Mouse (Mus musculus) cerebellum, postnatal 10 days (tissue): ENCODE measurements at regions not wholly inside any gene's neighbourhood (a gene's known extent, or its start where the extent isn't known, plus 50 kb on each side); places are given as distances from the start of the nearest gene placed in this dataset.

Experiments used
- DNase-seq, 2 experiments: peaks; one replicate each; pipeline ENCODE4 v3.0.0; 2021; ENCODE audit warnings: mixed read lengths in 2 of 2

DNA sequence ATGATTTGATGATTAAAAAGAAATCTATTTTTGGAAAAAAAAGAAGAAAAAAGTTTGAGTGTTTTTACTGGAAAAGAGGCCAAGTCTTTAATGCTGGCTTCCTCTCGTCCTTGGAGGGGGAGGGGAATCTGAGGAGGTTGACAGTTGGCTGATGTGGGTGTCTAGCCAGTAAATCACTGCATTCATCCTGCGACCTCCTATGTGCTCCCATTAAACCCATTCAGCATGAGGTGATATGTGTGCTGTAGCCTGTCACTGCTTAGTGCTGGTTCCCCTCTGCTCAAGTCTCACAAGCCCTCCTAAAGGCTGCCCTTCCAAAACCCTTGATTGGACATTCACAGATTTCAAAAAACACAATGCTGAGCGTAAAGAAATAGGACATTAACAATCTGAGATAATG, 68.7 kb downstream of the Atoh1 start:
- peak in 1 of 2 experiments; percentile 8 for DNase-seq

DNA sequence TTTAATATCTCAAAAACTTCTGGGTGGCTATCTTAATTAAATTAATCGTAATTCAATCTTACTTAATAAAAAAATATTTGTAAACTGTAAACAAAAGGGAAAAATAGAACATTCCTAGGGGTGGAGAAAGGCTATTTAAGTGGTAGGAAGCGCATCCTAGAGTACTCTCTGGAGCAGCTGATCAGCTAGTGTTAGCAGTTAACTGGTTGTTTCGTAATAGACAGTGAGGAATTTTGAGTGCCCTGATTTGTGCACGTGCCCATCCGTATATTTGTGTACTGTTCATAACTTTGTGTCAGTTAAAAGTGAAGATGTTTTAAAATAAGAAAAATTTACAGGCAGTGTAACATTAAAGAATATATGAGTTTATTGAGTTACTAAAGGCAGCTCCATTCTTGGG, 69.9 kb downstream of the Atoh1 start:
- DNase-seq: no peak

DNA sequence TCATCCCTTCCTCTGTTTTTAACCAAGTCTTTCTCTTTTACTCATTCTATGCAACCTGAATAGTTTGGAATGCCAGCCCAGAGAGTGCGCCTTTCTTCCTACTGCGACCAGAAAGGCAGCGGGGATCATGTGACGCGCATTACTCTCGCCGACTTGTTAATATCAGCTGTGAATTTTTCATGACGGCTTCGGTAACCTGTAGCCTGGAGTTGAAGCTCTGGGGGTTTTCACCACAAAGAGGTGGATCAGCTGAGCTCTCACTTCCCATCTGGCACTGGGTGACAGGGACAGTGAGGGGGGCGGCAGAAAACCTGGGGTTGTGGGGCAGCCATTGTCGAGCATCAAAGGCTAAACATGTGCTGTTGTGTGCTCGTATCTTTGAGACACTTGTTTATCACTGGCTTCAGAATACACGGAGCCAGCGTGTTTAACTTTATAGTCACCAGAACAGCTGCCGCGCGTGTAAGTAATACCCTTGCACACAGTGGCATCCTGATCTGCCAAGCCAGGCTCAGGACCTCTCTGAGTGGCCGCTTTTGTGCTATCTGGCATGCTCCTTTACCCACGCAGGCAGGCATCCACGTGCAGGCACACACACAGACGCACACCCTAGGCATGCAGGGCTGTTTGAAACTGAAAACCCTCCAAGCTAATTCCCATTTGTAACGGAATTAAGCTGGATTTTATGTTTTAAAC, 70.5 kb downstream of the Atoh1 start:
- peak; percentile 32 to 47 for DNase-seq

DNA sequence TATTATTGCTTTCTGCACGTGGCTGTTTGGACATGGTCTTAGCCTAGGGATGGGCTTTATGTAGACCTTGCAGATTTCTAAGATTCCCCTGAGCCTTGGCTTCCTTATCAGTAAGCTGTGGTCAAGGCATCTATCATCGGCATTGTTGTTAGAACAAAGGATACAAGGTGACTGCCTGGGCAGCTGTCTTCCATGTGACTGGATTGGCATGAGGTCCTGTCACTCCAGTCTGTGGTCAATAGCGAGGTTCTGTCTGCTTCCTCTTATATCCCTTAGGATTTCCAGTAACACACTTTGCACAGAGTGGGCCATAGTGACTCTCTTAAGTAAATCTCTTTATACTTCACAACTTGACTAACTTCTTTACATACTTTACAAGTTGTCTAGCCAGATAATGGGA, 72.0 kb downstream of the Atoh1 start:
- DNase-seq: no peak

DNA sequence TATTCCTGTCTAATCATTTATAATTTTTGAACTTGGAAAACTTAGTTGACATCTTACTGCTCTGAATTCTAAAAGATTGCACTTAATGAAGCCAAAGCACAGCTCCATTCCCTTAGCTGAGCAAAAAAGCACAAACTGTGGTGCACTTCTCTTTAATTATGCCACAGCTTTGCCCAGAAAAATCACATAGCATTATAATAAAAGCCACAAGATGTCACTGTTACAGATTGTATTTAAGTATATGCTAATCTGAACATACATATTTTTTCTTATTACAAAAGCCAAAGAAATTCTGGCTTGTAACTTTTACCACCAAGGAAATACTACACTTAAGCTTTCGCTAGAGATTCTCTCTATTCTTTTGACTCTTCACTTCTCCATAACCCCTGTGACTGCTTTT, 86.2 kb downstream of the Atoh1 start:
- DNase-seq: no peak

DNA sequence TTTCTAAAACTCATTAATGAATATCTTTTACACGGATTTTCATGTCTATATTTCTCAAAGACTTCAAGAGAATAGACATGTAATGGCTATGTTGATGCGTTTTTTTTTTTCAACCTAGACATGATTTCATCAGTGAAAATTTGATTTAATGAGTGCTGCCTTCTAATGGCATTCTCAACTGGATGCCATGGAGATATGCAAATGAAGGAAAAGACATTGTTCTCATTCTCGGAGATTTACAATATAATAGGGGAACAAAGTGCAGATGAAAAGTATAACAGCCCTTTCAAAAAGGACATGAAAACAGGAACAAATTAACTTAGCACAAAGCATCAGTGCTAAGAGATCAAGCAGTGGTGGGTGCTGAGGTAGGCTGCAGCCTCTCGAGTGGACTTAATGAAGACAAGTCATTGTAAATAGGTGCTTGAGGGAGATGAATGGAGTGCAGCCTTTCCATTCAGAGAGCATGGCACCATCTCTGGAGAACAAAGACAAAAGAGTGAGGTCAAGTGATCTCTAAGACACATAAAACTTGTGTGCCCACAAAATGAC, 120.2 kb downstream of the Atoh1 start:
- DNase-seq: no peak

DNA sequence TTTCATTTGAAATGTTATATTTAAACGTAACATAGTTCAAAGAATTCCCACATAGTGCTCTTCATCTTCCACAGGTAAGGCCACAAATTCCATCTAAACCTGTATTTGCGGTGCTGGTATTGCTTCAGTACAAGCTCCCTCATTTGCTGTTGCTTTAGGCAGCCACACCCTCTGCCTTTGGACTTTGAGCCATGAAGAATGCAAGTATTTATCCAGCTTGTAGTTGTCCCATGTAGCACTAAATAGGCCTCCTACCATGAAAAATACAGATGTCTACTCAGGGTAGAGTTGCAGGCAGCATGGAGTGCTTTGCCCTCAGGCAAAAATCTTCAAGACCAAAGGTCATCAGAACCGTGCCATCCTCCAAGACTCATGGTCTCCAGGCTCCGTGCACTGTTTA, 134.0 kb downstream of the Atoh1 start:
- DNase-seq: no peak

DNA sequence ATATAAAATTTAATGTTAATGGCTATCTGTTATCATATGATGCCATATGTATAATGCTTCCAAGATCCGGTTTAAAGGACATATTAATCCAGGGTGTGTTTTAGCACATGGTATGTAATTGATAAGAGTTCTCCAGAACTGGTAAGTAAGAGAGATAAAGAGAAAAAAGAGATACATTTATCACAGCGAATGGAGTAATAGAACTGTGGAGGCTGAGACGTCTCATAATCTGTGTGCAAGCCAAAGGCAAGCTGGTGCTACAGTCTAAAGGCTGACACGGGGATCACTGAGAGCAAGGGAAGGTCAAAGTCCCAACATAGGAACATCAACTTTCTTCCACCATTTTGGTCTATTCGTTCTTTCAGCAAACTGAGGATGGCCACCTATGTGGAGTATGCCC, 146.0 kb upstream of the Smarcad1 start:
- DNase-seq: no peak
